Mouse (Mus musculus) c-Kit-positive CD71-positive TER-119-positive erythroid progenitor cells, embryonic 14.5 days (primary cell): ENCODE measurements around the gene Clcf1.
"Not testable (repeated sequence)": the region's sequence is repeated elsewhere in the genome, so short reads cannot be mapped to it uniquely, and the experiment has no call there.

Source experiments
- DNase-seq: peaks from one replicate; pipeline ENCODE4 v3.0.0-alpha.2; 2013; ENCODE audit warnings: low spot score

The Clcf1 gene

DNA sequence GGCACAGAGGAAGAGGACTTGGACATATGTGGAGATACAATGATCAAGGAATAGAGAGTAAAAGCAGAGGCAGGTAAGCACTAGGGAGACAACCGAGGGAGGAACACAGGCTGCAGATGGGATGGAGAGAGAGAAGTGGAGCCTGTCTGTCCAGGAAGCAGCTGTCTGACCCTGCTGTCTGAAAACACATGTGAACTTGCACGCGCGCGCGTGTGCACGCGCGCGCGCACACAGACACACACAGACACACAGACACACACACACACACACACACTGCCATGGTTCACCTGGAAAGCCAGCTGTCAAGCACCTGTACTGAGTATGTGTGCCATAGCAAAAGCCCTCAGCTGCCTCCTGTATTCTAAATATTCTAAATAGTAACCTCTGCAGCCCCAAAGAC, 4.3 kb downstream of the Clcf1 start:
- DNase-seq = no peak

GRCm38 (mm10) chr19:4218784-4219183, 4.7 kb downstream of the Clcf1 start:
- DNase-seq = no peak

GRCm38 (mm10) chr19:4219943-4220342, 5.9 kb downstream of the Clcf1 start:
- no peak for DNase-seq

DNA sequence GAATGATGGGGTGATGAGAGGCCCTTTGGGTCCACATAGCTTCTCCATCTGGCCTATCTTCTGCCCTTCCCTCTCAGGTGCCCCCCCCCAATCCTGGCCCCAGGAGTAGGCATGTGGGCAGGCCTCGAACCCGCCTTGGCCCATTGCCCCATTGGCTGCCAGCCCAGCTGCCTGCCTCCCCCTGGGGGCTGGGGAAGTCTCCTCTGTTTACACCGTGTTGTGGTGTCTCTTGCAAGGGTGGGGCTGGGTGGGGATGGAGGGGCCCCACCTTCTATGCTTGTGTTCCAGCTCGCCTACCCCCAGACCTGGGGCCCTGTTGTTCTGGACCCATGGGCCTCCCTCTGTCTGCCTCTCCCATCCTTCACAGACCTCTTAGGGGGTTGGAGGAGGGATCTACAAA, 6.4 kb downstream of the Clcf1 start:
- no peak for DNase-seq

GRCm38 (mm10) chr19:4220957-4221743, 7.1 kb downstream of the Clcf1 start:
- DNase-seq = no peak

DNA sequence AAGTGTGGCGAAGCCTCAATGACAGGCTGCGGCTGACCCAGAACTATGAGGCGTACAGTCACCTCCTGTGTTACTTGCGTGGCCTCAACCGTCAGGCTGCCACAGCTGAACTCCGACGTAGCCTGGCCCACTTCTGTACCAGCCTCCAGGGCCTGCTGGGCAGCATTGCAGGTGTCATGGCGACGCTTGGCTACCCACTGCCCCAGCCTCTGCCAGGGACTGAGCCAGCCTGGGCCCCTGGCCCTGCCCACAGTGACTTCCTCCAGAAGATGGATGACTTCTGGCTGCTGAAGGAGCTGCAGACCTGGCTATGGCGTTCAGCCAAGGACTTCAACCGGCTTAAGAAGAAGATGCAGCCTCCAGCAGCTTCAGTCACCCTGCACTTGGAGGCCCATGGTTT, 8.1 kb downstream of the Clcf1 start:
- DNase-seq = no peak

DNA sequence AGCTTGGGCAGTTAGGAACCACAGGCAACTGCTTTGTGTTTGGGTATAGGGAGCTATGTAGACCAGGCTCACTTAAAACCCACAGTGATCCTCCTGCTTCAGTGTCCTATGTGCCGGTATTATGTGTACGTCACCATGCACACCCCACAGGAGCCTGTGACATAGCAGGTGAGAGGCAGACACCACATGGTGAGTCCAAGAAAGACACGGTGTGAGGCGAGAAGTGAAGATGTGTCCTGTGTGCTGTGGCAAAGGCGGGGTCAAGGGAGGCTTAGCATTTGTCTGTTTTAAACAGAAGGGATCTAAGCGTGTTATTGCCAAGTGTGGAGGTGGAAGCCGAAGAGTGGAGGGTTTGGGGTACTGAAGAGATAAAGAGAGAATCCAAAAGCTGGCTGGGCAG, 12.7 kb downstream of the Clcf1 start:
- DNase-seq = no peak

DNA sequence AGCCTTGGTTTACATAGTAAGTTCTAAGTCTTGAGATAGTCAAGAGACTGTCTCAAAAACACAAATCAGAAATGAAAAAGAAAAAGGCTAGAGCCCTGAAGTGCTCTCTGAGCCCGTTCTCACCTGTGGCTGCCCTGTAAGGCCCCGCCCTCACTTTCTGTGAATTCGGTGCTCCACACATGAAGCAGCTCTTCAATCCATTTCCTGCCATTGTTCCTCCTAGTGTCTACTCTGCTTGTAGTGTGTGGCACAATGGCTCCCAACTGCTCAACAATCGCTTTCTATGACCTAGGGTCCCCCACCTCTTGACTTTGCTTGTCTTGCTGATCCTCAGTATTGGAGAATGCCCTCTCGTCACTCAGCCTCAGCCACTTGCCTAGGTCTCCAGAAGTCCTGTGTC, 13.4 kb downstream of the Clcf1 start:
- no peak for DNase-seq

DNA sequence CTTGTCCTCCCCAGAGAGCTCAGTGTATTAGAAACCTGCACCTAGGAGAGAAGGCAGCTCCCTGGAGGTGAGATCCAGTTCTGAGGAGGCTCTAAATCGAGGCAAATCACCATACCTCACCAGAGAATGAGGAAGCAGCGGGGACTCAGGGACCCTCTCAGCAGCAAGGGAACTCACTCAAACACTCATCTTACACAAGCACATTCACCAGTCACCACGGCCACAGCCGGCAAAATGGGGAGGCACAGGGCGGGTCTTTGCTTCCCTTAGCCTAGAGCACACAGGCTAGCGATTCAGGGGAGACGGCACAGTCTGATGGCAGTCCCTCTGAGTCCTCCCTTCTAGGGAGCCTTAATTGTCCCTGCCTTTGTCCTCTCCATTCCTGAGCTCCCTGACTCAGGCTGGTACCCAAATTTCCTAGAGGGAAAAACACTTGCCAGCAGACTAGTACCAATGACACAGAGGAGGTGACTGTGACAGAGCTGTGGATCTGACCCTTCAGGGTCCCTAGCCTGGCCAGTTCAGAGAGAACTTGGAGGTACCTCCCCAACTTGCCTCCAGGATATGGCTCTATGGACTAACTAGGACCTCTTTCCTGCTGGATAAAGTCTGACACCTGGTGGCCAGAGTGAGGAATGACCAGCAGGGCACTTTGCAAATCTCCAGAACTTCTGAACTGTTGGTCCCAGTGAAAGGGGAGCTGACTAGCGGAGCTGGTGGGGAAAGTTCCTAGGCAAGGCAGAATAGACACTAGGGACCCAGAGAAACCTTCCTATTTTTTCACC, 14.0 kb downstream of the Clcf1 start:
- peak; percentile 75 for DNase-seq

- no peak for DNase-seq
Measured at GRCm38 (mm10) chr19:4228891-4229290, 14.9 kb downstream of the Clcf1 start.

DNA sequence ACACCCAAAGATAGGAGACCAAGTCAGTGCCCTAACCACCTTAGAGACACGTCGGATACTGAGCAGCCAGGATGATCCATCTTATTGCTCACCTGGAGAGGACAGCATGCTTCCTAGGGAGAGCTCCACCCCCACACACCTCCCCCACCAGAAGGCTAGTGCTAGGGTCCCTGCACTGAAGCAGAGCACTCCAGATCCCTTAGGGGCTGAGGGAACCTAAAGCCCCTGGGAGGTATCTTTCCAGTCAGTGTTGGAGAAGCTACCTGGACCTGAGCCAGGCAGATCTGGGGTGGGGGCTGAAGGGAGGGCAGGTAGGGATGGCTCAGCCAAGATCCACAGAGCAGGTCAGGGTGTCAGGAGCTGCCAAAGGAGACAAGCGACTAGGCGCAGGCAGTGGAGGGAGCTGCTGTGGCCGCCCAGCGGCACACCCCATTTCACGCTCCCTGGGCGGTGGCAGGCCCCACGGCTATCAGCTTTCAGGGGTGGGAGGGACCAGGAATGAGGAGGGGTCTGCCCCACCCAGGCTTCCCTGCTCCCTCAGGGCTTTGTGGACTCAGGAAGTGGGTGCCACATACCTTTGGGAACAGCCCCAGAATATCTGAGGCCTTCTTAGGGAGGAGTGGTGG, 15.5 kb downstream of the Clcf1 start:
- no peak for DNase-seq

GRCm38 (mm10) chr19:4230415-4230814, 16.4 kb downstream of the Clcf1 start:
- DNase-seq = no peak

GRCm38 (mm10) chr19:4231253-4232185, 17.5 kb downstream of the Clcf1 start, which contains the start of gene Pold4:
Gene Pold4, plus strand, starts transcription at chr19:4231899.
- peak; percentile 89 for DNase-seq

DNA sequence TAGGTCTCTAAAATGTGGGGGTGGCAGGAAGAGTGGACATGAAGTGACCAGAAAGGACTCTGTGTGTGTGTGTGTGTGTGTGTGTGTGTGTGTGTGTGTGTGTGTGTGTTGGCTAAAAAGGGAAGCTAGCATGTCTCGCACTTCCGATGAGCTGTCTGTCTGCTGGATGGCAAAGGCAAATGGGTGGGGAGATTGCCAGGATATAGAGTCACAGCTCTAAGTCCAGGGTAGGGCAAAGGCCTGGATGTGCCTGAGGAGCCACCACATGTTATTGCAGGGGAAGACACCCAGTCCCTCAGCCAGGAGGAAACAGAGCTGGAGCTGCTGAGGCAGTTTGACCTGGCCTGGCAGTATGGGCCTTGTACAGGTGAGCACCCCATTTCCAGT, 18.1 kb downstream of the Clcf1 start:
- no peak for DNase-seq

GRCm38 (mm10) chr19:4232651-4233050, 18.6 kb downstream of the Clcf1 start:
- no peak for DNase-seq

DNA sequence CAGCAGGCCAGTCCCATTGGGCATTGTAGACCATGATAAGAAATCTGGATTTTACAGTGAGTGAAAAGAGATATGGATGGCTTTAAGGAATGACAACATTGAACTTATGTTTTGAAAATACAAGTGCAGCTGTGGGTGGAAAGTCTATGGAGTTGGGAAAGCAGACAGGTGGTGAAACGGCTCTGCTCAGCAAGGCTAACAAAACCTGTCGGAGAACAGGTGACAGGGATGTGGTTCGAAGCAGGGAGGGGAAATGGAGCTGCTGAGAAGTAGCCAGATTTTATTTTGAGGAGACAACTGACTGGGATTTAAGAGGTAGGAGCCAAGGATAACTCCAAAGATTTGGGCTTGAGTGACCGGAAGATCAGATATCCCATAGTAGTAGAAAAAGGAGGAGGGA, 20.5 kb downstream of the Clcf1 start:
- DNase-seq = no peak

DNA sequence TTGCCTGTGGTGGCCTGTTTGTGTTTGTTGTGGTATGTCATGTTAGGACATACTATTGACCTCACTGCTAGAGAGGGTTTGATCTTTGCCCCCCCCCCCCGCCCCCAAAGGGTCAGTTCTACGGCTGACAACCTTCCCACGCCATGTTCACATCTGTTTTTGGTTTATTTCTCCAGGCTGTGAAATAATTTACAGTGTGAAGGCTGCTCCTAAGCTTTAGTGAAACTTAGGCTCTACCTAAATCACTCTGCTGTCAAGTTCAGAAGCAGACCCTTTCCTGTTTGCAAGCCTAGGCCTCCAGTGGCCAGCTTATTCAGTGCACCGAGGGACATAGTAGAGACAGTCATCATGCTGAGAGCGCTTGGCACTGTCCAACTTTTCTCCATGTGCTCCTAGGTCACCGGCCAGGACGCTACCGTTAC, 26.2 kb downstream of the Clcf1 start:
- DNase-seq = no peak

- no peak for DNase-seq
Measured at GRCm38 (mm10) chr19:4242416-4242815, 28.4 kb downstream of the Clcf1 start.

DNA sequence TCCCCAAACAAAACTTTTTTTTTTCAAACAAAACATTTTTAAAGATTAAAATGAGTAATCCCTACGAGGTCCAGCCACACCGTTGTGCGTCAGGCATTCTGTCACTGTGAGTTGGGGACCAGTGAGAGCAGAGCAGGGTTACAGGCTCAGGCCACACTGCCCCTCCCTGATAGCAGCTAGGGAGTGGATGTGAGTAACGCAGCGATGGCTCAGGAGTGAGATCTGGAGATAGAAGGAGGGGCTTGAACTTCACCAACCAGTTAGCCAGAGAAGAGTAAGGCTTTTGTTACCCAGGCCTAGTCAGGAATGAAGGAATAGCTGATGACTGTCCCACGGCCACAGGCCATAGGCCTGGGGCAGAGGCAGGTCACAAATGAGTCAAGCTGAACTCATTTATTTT, 30.7 kb downstream of the Clcf1 start:
- no peak for DNase-seq

DNA sequence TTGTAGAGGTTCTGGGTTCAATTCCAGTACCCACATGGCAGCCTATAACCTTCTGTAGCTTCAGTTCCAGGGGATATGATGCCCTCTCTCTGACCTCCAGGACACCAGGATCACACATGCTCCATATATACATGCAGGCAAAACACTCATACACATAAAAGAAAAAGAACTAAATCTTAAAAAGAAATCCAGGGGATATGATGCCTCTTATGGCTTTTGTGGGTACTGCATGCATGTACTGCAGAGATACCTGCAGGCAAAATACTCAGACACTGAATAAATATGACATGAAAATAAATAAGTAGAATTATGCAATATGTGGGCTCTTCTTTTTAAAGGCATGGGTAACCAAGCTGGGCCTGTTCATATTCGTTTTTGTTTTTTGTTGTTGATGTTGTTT, 33.0 kb downstream of the Clcf1 start:
- DNase-seq = no peak

- DNase-seq = not testable (repeated sequence)
Measured at GRCm38 (mm10) chr19:4248683-4249082, 34.6 kb downstream of the Clcf1 start.

- DNase-seq = no peak
Measured at GRCm38 (mm10) chr19:4254230-4254629, 40.2 kb downstream of the Clcf1 start.
